Mouse (Mus musculus): ENCODE data around the gene Atf3. TPM values are rescaled to one million over a fixed set of nuclear protein-coding genes. Genes with fewer than 3 reads are reported as not detected.

The Atf3 gene
- total RNA-seq, 1 experiment from 2014 or later = 181 TPM

DNA sequence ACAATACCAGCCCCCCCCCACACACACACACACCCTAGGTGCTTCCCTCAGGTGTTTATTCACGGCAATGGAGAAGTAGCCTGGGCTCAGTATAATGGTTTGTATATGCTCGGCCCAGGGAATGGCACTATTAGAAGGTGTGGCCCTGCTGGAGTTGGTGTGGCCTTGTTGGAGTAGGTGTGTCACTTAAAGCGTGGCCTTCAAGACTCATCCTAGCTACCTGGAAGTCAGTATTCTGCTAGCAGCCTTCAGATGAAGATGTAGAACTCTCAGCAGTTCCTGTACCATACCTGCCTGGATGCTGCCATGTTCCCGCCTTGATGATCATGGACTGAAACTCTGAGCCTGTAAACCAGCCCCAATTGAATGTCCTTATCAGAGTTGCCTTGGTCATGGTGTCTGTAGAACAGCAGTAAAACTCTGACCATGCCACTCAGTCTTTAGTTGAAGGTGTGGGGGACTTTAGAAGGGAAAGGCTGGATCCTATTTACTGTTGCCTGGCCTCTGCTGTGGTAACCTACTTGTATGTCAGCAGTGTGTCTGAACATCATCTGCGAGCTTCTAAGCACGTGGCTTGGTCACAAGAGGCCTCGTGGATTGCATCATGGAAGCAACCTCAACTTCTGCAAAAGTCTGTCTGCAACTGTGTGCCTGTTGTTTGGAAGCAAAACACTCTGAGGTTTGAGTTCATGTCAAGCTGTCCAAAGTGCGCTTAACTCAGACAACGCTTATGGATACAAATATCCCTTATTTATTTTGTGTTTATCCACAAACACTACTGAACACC, 16.8 kb downstream of the Atf3 start:
- ATAC-seq (ENCODE audit: extremely low read depth, insufficient number of reproducible peaks, low FRiP score, poor library complexity, severe bottlenecking) = peak; percentile 84

DNA sequence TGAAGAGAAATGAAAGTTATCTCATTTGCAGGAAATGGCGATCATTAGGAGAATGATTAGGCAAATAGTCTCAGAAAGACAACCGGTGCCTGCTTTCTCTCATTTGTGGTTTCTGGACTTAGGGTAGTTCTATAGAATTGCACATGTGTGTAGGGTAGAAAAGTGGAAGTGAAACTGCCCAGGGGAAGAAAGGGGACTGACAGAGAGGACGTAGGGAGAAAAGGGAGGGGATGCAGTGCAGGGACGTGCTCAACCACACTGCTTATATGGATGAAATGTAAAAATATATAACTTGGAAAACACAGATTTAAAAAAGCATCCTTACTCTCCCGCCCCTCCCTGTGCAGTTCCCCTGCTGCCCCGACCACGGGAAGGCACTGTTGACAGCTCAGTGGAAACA, 19.9 kb downstream of the Atf3 start:
- peak; percentile 44 for ATAC-seq (ENCODE audit: extremely low read depth, insufficient number of reproducible peaks, low FRiP score, poor library complexity, severe bottlenecking)

DNA sequence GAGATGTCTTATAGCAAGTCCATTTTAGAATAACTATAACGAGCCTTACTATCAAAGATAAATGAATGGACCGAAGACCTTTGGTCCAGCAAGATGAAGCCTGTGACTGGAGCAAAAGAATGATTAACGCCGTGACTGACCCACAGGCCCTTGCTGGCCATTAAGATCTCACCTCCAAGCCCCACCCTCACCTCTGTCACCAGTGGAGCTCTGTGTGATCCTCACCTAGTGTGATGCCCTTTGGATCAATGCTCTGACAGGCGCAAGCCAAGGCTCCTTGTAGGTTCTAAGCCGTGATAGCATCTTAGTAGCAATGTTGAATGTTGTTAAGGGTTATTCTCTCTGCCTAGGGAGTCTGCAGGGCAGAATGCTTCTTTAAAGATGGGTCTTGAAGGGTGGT, 21.8 kb downstream of the Atf3 start:
- ATAC-seq (ENCODE audit: extremely low read depth, insufficient number of reproducible peaks, low FRiP score, poor library complexity, severe bottlenecking) = no peak

DNA sequence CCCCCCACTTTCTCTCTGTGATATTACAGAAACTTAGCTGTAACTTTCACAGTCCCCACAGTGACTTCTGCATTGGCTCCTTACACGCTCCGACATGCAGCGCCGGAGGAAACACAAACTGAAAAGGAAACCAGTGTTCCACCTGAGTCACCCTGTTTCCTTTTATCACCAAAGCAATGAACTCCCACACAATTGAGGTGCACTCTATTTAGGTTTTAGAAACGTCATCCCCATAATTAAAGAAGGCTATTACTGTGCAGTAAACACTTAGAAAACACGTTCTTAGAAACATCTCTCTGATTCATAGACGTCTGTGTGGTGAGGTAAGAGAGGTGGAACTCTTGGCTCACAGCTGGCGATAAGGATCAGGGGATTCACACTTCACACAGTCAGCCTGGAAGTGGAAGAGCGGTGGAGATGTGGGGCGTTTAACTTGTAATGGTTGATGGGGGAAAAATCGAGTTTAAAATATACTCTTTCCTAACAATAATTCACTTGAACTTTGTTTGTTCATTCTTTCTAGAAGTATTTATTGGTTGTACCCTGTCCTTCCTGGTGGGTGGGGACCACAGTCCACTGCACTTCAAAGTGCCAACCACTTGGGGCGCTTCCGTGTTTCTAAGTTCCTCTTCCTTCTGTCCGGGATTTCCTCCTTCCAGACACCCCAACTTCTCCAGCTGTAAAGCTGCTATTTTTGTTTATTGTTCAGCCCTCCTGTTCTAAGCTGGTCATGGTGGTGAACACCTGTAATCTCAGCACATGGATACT, 24.0 kb downstream of the Atf3 start:
- ATAC-seq (ENCODE audit: extremely low read depth, insufficient number of reproducible peaks, low FRiP score, poor library complexity, severe bottlenecking) = peak; percentile 82

DNA sequence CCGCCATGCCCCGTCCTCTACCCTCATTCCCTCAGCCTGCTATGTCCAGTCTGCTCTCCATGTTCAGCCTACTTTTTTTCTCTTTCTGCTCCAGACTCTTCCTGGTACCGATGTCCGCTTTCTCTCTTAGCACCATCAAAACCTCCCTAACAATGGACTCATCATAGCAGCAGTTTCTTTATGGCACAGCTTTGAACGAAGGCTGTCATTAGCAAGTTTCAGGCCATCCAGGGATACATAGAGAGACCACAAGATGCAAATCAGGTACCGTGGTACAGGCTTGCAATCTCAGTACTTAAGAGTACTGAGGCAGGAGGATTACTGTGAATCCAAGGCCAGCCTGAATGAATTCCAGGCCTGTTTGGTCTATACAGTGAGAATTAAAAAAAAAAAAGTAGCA, 25.1 kb downstream of the Atf3 start:
- ATAC-seq (ENCODE audit: extremely low read depth, insufficient number of reproducible peaks, low FRiP score, poor library complexity, severe bottlenecking) = no peak

DNA sequence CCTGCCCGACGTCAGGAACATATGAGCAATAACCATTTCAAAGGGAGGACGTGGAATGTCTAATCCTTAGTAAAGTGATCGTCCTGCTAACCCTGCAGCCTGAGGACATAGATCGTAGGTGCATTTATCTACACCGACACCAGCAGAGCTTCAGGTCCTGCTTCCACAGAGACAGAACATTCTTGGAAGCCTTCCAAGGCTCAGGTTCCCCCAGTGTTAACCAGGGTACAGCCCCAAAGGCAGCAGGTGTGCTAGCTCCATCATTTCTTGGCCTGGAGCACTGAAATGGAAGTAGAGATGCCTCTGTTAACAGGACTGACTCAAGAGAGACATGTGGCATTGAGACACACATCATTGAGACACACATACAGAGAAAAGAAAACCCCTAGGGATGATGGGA, 25.6 kb downstream of the Atf3 start:
- ATAC-seq (ENCODE audit: extremely low read depth, insufficient number of reproducible peaks, low FRiP score, poor library complexity, severe bottlenecking) = no peak

DNA sequence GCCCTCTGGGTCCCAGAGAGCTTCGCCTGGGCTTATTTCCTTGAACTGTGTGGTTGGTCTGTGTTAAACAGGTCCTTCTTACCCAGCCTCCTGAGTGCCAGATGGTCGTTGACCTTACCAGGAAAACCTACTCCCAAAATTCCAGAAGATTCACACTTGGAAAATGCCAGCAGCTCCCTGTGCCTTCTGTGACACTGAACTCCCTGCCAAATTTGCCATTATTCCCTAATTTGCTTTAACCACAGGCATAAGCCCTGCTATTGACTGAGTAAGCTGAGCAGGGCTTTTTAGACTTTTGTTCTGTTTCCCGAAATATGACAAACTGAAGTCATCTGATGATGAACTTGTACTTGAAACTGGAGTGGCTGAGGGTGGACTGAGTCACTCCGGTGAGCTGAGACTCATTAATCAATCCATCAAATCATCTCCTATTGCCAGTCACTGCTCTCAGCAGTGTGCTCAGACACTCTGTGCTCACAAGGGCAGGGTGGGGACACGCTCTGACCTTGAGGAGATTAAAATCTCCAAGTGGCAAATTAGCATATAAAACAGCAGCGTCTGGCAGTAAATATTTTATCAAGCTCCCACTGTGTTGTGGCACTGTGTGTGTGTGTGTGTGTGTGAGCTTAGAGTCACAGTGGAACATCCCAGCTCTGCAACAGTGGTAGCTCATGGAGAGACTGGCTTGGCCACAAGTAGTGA, 28.0 kb downstream of the Atf3 start:
- no peak for ATAC-seq (ENCODE audit: extremely low read depth, insufficient number of reproducible peaks, low FRiP score, poor library complexity, severe bottlenecking)

DNA sequence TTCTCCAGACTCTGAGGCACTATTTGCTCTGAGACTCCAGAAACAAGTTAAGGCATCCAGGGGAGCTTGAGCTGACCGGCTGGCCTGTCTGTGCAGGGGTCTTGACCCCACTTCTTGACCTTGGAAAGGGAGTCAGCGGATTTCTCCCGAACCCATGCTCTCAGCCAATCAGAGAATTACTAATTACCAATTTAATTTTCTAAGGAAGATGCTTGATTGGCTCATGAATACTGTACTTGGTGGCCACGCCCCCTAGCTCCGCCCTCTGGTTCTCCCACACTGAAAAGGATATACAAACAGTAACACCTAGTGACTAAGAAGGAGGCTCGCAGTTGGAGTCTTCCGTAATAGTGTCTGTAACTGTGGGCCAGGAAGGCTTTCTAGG, 31.5 kb downstream of the Atf3 start:
- ATAC-seq (ENCODE audit: extremely low read depth, insufficient number of reproducible peaks, low FRiP score, poor library complexity, severe bottlenecking) = no peak

DNA sequence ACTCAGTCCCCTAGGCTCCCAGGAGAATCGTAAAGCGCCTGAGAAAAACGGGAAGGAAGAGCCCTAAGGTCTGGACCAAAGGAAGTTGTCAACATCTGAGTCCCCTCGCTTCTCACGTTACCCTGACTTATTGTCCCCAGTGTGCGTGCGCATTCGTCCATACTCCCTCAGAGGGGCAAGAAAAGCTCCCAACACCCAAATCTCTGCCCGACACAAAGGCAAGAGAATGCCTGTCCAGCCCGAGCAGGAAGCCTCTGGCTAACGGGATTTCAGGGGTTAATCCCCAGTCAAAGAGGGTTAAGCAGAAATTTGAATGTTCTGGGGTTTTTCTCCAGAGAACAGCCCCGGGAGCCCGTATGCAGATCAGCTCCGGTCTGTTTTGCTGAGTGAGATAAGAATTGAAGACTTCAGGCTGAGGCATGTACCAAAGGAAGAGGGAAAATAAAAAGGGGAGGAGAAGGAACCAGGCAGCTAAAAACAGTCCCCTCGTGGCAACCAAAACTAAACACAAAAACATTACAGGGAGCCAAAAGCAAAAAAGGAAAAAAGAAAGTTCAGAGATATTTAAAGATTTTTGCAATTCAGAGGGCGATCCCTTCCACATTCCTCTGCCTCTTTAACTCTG, 32.0 kb downstream of the Atf3 start:
- no peak for ATAC-seq (ENCODE audit: extremely low read depth, insufficient number of reproducible peaks, low FRiP score, poor library complexity, severe bottlenecking)

DNA sequence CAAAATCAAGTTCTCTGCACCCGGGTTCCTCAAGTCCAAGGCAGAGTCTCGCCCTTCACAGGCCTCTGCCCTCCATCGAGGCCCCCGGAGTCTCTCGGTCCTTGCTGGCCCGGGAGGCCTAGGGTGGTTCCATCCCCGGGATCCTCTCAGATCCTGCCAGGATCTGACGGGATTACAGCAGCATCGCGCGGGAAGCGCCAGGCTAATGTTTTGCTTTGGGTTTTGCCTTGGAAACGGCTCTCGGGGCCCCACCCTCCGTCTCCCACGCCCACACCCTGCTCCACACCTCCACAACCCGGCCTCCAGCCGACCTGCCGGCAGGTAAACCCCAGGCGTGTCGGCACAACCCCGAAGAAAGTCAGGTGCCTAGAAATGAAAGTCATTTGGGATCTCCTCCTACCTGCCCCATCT, 33.0 kb downstream of the Atf3 start:
- no peak for ATAC-seq (ENCODE audit: extremely low read depth, insufficient number of reproducible peaks, low FRiP score, poor library complexity, severe bottlenecking)

DNA sequence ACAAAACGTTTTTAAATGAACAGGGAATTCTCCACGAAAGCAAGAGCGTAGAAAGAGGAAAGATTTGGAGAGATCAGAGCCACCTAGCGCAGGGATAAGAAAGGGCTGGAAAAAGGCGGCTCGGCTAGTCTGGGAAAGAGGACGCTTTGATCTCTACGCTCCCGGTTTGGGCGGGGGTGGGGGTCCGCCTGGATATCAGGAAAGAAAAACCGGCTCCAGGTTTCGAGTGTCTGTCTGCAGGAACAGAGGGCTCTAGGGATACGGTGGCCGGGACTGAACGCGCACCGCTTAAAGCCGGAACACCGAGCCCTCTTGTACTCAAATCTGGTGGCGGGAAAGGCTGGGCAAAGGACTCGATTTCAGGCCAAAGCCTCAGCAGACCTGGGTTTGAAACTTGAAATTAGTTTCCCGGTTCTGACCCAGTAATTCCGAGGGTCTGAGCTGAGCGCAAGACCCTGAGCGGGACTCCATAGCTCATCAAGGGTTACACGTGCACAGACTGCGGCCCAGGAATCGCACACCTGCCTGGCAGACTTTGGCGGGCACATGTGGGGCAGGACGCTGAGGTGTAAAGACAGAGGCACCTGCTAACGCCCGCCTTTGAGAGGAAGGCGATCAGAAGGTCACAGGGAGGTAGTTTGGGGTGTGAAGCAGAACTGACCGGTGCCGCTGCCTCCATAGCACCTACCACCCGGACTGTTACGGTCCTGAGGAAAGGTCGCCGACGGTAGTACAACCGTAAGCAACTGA, 33.6 kb downstream of the Atf3 start:
- ATAC-seq (ENCODE audit: extremely low read depth, insufficient number of reproducible peaks, low FRiP score, poor library complexity, severe bottlenecking) = no peak

DNA sequence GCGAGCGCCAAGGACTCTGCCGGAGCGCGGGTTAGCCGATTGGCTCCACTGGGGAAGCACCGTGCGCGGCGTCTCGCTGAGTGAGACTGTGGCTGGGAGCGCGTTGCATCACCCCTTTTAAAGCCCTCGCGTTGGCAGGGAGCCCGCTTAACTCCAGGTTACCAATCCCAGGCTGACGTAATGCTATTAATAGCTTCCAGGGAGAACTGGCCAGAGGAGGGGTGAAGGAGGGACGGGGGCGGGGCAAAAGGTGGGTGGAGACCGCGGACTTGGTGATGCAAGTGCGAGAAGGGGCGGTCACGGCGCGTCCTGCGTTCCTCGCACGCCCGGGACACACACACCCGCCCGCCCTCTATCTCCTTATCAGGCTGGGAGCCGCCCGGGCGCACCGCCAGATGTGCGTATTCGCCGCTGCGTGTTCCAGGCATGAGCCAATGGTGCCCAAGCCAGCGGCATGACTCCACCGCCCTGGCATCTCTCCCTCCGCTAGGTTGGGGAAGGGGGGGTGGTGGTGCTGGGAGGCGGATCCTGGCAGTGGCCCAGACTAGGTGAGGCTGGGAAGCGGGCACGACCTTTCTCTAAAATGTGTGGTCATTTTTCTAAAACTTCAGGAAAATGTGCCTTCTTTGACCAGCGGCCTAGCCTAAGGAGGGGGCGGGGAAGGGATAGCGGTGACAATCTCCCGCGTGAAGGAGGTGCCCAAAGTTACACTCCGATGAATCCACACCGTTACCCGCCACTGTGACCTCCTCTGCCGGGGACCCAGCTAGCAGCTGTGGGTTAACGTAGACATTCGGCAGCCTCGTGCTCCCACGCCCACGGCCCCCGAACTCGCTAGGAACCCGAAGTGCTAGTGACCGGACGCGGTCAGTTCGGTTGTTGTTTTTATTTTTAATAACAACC, 34.4 kb downstream of the Atf3 start:
- peak; percentile 77 for ATAC-seq (ENCODE audit: extremely low read depth, insufficient number of reproducible peaks, low FRiP score, poor library complexity, severe bottlenecking)

DNA sequence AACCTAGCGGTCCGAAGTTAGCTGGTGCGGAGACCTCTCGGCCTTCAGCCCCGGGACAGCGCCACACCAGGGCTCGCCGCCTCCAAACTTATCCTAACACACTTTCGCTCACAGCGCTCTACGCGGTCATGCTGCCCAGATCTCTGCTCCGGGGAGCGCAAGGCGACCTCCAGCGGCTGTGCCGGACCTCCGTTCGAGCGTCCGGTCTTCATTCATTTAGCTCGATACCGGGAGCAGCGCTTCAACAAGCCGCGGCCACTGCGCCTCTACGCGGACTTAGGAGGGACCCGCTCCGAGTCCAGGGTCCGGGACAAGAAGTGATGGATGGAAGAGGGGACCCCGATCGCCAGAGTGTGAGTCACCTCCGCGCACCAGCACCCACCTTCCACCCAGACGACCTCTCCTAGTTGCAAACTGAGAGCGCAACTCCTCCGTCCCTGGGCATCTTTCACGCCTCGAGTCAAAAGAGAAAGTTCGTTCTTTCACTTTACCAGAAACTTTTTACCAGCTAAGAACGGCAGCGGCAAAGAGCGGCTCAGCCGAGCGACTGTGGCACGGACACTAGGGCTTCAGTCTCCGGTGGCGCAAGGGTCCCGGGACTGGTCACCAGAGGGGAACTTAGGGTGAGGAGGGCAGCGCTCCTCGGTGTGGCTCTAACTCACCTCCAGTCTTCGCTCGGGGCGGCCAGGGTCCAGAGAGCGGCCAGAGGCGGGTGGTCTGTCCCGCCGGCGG, 35.2 kb downstream of the Atf3 start:
- no peak; the same call in 1 of the 2 replicates for ATAC-seq (ENCODE audit: extremely low read depth, insufficient number of reproducible peaks, low FRiP score, poor library complexity, severe bottlenecking)

DNA sequence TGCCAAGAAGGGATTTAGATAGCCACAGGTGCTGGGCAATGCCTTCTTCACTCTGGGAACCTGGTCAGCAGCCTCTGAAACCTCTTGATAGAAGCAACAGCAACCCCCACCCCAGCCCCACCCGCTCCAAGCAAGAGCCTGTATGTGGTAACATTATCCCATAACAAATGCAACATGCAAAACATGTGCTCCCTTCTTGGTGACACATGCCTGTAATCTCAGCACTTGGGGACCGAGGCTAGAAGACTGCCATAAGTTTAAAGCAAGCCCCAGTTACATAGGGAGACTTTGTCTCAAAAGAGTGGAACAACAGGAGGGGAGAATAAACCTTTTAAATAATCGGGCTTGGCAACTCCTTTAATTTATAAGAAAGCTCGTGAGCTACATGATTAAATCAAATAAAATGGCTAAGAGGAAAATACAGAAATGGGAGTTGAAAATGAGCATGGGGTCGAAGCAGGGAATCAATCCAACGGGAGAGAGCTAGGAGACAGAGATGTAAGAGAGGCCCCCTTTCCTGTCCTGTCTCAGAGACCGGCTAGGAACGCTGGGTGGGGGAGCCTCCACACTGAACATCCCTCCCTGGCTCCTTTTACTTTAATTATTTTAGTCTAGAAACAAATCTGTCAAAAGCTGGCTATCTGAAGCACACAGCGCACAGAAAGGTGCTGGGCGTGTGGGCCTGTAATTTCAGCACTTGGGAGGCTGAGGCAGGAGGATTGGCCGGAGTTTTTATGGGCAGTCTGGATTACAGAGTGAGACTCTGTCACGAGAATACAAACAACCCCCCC, 36.2 kb downstream of the Atf3 start:
- no peak for ATAC-seq (ENCODE audit: extremely low read depth, insufficient number of reproducible peaks, low FRiP score, poor library complexity, severe bottlenecking)

DNA sequence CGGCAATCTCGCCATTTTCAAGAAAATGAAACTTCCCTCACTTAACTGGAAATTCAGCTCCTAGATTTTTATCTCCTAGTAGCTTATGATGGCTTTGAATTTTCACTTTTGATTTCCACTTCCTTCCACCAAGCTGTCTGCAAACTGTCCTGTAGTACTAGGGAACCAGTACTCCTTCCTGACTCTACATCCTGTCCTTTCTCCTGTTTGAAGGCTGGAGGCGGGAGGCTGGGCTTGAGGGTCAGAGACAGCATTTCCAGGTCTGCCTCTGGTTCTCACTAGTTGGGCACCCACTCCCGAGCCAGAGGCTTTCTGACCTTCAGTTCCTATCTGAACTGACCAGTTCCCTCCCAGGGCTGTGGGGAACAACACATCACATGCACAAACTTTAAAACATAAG, 37.4 kb downstream of the Atf3 start:
- no peak for ATAC-seq (ENCODE audit: extremely low read depth, insufficient number of reproducible peaks, low FRiP score, poor library complexity, severe bottlenecking)

DNA sequence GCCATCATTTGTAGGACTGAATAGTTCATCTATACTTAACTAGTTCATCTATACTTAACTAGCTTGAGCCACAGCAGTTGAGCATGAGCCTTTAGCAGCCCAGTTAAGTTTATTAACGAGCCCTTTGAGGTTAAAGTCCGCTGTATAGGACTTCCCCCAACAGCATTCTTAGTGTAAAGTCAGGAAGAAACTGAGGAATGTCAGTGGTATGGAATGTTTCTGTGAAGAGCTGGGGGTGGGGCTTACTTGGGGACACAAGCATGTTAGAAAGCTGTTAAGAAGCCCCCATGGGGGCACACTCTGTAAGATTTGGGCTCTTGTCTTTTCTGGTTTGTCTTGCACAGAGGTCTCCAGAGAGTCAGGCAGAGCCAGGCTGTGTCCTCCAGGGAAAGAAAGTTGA, 38.0 kb downstream of the Atf3 start:
- ATAC-seq (ENCODE audit: extremely low read depth, insufficient number of reproducible peaks, low FRiP score, poor library complexity, severe bottlenecking) = no peak

Data from neutrophil, adult 5-6 weeks (primary cell).